Mouse (Mus musculus): Measurements from ENCODE around the gene Myo3b.

Gene Myo3b

DNA sequence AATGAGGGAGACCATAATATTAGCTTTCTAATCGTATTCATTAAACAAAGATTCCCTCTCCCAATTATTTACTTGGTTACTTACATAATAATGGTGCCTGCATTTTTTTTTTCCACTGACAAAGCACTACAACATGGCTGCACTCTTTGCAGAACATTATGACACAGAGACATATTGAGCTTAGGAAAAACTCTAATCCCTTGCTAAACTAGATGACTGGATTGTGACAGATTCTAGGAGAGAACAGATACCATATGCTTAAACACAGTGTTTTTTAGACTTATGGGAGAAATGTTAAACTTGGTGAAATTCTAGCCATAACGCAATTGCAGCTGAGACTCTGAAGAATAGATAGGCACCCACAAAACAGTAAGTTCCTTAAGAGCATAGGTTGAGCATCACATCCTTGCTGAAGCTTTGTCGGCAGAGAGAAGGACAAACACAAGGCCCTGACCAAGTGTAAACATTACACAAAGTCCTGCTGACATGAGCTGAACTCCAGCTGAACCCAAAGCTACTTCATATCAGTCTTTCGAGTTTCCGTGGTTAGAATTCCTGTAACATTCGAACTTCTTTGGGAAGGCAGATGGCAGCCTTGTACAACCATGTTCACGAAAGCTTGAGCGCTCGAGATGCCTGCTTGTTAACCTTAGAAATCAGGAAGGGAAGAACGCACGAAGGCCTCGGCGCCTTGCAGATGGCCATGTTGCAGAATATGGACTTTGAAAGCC lies 382.4 kb downstream of the Myo3b start:
- CTCF ChIA-PET: no interaction called here

DNA sequence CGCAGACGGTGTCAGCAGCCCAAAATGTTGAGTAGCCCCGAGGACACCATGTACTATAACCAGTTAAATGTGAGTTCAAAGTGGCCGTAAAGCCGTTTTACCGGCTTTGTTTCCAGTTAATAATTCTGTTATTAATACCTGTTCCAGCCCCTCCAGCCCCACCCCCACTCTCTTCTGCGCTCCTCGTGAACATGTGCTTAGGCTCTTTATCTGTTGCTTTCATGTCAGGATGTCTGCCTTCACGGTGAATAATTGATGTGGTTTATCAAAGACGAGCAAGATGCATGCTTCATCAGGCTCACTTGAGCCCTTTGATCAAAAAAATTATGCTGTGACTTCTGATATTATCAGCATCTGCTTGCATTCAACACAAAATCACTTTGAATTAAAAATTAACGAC lies 386.7 kb downstream of the Myo3b start:
- CTCF ChIA-PET: no interaction called here

DNA sequence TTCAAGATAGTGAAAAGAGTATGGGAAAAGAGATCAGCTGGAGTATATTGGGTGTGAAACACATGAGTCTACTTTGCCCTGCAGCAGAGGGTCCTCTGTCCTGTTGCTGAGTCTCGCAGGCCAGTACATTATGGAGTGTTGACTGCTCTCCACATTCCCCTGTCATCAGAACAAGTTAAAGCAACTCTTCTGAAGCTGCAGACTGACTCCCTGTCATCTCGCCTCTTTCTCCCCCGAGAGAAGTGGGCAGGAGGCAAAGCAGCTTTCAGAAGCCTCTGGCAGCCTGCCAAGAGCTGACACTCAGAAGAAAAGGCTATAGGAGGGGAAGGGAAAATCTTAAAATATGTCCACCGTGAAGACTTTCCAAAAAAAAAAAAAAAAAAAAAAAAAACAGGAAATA lies 404.1 kb downstream of the Myo3b start:
- CTCF ChIA-PET: no interaction called here

- CTCF ChIA-PET: interaction anchor here (0.6 kb wide), 1 partner anchor 99 kb away, joined by 3 read pairs; no protein-coding TSS in a partner anchor
Observed at GRCm38 (mm10) chr2:70444141-70444540, 405.2 kb downstream of the Myo3b start.

GRCm38 (mm10) chr2:70456205-70456604 lies 417.3 kb downstream of the Myo3b start:
- CTCF ChIA-PET: no interaction called here

DNA sequence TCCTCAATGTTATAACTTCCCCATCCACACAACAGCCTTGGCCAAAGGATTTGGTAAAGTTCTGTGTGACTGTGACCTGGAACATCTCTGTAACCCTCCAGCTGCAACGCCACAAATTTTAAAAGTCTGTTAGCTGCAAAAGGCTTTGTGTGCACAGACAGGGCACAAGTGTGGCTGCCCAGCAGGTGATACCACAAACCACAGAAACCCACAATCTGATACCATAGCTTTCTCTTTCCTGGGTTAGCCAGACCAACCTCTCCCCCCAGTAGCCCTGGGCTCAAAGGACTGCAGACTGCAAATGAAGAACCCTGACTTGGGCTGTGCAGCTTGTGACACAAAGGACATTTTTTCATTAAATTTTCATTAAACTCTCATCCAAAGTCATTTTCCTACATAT lies 424.7 kb downstream of the Myo3b start:
- CTCF ChIA-PET: no interaction called here

- CTCF ChIA-PET: no interaction called here
Observed at GRCm38 (mm10) chr2:70471136-70471535, 432.2 kb downstream of the Myo3b start.

GRCm38 (mm10) chr2:70471861-70472620 lies 433.1 kb downstream of the Myo3b start:
- CTCF ChIA-PET: no interaction called here
